Mouse (Mus musculus): Measurements from ENCODE around the gene Chd4.

Chd4 gene

DNA sequence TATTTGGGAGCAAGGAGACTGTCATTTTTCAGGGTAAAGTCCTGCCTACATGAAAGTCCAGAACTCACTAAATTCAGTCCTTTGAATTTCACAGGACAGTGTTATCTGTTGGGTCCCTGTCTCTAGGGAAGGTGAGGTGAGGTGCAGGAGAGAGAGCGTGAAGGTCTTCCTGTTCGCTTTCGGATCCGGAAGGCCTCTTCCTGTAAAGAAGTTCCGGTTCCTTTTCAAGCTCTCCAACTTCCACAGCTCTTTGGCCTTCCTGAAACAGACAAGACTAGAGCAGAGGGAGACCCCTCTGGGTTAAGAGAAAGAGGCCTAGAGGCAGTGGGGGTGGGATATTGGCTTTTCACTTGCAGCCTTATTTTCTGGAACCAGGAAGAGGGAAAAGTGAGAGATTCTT lies 3.4 kb upstream of the Chd4 start:
- DNase-seq (ENCODE audit: low spot score), result no peak

DNA sequence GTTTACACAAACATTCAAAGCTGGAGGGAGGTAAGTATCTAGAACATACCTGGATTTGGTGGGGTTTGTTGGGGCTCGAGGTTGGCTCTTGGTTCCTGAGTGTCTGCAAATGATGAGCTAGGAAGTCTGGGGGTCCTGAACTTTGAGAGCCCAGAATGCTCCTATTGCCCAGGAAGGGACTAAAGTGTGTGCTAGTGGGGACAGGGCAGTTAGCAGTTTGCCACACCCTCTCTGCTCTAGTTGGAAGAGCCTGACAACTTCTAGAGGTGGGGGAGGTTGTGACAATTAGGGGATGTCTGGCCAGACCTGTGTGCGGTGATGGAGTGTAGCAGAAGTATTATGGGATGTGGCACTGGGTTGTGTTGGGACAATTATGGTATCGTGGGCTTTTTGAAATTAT lies 938 bp upstream of the Chd4 start:
- no peak for DNase-seq (ENCODE audit: low spot score)

GRCm38 (mm10) chr6:125096279-125096596 lies 457 bp downstream of the Chd4 start:
- DNase-seq (ENCODE audit: low spot score), result no peak

GRCm38 (mm10) chr6:125096597-125097345 lies 990 bp downstream of the Chd4 start:
- peak; percentile 56 for DNase-seq (ENCODE audit: low spot score)

- peak; percentile 24 for DNase-seq (ENCODE audit: low spot score)
Observed at GRCm38 (mm10) chr6:125097346-125097689, 1.5 kb downstream of the Chd4 start.

GRCm38 (mm10) chr6:125097951-125098350 lies 2.2 kb downstream of the Chd4 start:
- no peak for DNase-seq (ENCODE audit: low spot score)

- no peak for DNase-seq (ENCODE audit: low spot score)
Observed at GRCm38 (mm10) chr6:125098513-125098912, 2.7 kb downstream of the Chd4 start.

- peak; percentile 45 for DNase-seq (ENCODE audit: low spot score)
Observed at GRCm38 (mm10) chr6:125099421-125099971, 3.7 kb downstream of the Chd4 start.

DNA sequence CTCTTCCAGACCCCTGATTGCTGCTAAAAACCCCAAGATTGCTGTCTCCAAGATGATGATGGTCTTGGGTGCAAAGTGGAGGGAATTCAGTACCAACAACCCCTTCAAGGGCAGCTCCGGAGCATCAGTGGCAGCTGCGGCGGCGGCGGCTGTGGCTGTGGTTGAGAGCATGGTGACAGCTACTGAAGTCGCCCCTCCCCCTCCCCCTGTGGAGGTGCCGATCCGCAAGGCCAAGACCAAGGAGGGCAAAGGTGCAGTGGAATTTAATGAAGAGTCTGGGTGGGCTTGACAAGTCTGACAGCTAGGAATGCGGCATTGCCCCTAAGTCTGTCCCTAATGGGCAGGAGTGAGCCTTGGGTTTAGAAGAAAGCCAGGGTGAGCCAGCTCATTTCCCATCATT lies 5.7 kb downstream of the Chd4 start:
- DNase-seq (ENCODE audit: low spot score), result no peak

- no peak for DNase-seq (ENCODE audit: low spot score)
Observed at GRCm38 (mm10) chr6:125104223-125104622, 8.4 kb downstream of the Chd4 start.

DNA sequence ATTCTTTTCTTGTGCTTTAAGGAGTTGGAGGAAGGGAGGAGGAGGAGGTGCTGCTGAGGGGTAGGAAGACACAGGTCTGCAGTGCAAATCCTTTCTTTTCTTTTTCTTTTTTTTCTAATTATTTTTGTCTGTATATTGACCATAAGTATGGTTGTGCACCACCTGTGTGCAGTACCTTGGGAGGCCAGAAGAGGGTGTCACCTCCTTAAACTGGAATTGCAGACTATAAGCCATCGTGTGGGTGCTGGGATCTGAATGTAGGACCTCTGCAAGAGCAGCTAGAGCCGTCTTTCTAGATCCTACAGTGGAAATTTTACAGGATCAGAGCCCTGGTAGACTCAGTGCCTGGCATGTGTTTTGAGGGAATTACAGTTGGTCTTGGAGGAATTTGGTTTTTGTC lies 11.9 kb downstream of the Chd4 start:
- DNase-seq (ENCODE audit: low spot score), result no peak

GRCm38 (mm10) chr6:125109371-125109770 lies 13.6 kb downstream of the Chd4 start:
- DNase-seq (ENCODE audit: low spot score), result no peak

GRCm38 (mm10) chr6:125110927-125111326 lies 15.1 kb downstream of the Chd4 start:
- DNase-seq (ENCODE audit: low spot score), result peak; percentile 46

DNA sequence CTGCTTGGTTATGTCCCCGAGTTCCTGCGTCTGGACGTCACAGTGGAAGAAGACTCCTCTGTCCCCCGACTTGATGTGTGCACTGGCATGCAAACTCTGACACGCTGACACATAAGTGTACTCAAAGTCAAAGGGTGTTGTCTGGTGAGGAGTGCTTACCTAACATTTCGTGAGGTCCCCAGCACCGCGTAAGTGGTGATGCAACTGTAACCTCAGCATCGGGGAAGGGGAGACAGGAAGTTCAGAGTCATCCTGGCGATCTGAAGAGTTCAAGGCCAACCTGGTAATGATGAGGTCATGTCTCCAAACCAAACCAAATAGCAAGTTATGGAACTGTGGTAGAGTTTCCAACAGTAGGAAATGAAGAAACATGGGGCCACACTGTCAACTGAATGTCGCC lies 16.8 kb downstream of the Chd4 start:
- no peak for DNase-seq (ENCODE audit: low spot score)

GRCm38 (mm10) chr6:125119387-125119786 lies 23.6 kb downstream of the Chd4 start:
- DNase-seq (ENCODE audit: low spot score), result no peak

DNA sequence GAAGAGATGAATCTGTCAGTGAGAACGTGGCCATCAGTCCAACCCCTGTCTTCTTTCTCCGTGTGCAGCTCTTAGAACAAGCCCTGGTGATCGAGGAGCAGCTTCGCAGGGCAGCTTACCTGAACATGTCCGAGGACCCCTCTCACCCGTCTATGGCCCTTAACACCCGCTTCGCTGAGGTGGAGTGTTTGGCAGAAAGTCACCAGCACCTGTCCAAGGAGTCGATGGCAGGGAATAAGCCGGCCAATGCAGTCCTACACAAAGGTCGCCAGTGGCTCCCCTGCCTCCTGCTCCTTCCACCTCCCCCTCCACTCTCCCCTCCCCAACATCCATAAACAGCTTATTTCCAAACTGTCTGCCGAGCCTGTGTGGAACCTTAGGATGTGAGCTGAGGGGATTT lies 32.9 kb downstream of the Chd4 start:
- no peak for DNase-seq (ENCODE audit: low spot score)

GRCm38 (mm10) chr6:125129710-125130402 lies 34.1 kb downstream of the Chd4 start:
- DNase-seq (ENCODE audit: low spot score), result no peak

- DNase-seq (ENCODE audit: low spot score), result peak; percentile 88
Observed at GRCm38 (mm10) chr6:125131302-125132156, 35.7 kb downstream of the Chd4 start, which contains the start of gene Nop2. TSS of gene Nop2 (plus strand) at chr6:125131909.

GRCm38 (mm10) chr6:125132470-125132869 lies 36.7 kb downstream of the Chd4 start:
- DNase-seq (ENCODE audit: low spot score), result no peak

GRCm38 (mm10) chr6:125137002-125137671 lies 41.4 kb downstream of the Chd4 start:
- DNase-seq (ENCODE audit: low spot score), result peak; percentile 21

DNA sequence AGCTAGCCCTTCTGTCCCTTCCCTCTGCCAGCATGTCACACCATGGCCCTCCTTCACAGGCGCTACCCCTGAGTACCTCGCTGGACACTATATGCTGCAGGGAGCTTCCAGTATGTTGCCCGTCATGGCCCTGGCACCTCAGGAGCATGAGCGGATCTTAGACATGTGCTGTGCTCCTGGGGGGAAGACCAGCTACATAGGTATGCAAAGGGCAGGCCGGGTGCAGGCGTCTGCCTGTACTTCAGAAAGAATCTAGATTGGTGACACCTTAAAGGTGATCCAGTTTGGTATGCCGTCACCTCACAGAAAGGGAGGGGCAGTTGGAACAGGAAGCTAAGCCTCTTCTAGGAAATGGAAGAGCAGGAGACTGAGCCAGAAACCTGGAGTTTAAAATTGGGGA lies 44.0 kb downstream of the Chd4 start:
- no peak for DNase-seq (ENCODE audit: low spot score)

DNA sequence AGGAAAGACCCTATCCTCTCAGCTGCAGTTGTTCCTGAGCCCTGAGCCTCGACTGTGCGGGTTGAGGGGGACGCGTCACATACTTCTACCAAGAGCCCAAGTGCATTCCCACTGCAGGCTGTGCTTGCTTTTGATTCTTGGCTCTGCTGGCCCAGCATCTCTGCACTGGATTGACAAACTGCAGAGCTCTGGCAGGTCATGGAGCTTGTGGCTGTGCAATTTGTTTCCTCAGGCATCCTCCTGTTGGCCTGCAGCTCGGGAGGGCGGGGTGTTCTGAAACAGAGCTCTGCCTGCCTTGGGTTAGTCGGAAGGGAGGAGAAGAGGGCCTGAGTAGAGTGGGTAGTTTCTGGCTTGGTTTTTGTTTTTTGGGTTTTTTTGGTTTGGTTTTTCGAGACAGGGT lies 46.7 kb downstream of the Chd4 start:
- no peak for DNase-seq (ENCODE audit: low spot score)
